Mouse (Mus musculus): ENCODE measurements at regions not wholly inside any gene's neighbourhood (a gene's known extent, or its start where the extent isn't known, plus 50 kb on each side); places are given as distances from the start of the nearest gene placed in this dataset.
"Not testable (repeated sequence)": the region's sequence is repeated elsewhere in the genome, so short reads cannot be mapped to it uniquely, and the experiment has no call there.

- DNase-seq (ENCODE audit: low read depth), result peak; percentile 84
Measured at GRCm38 (mm10) chr10:86636953-86637376, 68.3 kb downstream of the Hsp90b1 start.

- not testable (repeated sequence) for DNase-seq (ENCODE audit: low read depth)
Measured at GRCm38 (mm10) chr10:86636515-86636914, 68.8 kb downstream of the Hsp90b1 start.

GRCm38 (mm10) chr10:86626734-86627133 is 78.6 kb downstream of the Hsp90b1 start:
- not testable (repeated sequence) for DNase-seq (ENCODE audit: low read depth)

- DNase-seq (ENCODE audit: low read depth), result not testable (repeated sequence)
Measured at GRCm38 (mm10) chr10:86617958-86618664, 87.2 kb downstream of the Hsp90b1 start.

GRCm38 (mm10) chr10:86612341-86612740 is 93.0 kb downstream of the Hsp90b1 start:
- peak; percentile 10 for DNase-seq (ENCODE audit: low read depth)

- peak; percentile 1 for DNase-seq (ENCODE audit: low read depth)
Measured at GRCm38 (mm10) chr10:86610027-86610426, 95.3 kb downstream of the Hsp90b1 start.

GRCm38 (mm10) chr10:86600843-86601242 is 102.1 kb upstream of the Syn3 start:
- peak; percentile 2 for DNase-seq (ENCODE audit: low read depth)

- DNase-seq (ENCODE audit: low read depth), result not testable (repeated sequence)
Measured at GRCm38 (mm10) chr10:86599991-86600390, 101.3 kb upstream of the Syn3 start.

- not testable (repeated sequence) for DNase-seq (ENCODE audit: low read depth)
Measured at GRCm38 (mm10) chr10:86590211-86590610, 91.5 kb upstream of the Syn3 start.

GRCm38 (mm10) chr10:86566875-86567274 is 68.2 kb upstream of the Syn3 start:
- not testable (repeated sequence) for DNase-seq (ENCODE audit: low read depth)

- peak; percentile 1 for DNase-seq (ENCODE audit: low read depth)
Measured at GRCm38 (mm10) chr10:86555843-86556242, 57.1 kb upstream of the Syn3 start.
